In genomic region chr6:54762021-54762420, GRCm38 (mm10) we compare ENCODE assay signal across 11 mouse cellular contexts.
"Had no signal": no experiment of that assay in that cellular context is flagged by ENCODE, and none has a peak within 500 bp of the region (broad histone marks: within the 10 kb centered on the region; RNA-seq: fewer than 3 reads in every experiment).

No protein-coding gene starts in this region.

- DNase-seq: lung, adult 18-20 months; right cerebral cortex, adult 18-20 months; thymus, postnatal 25 days had no signal

- ATAC-seq: midbrain, embryonic 16.5 days had no signal

- H3K4me3 ChIP-seq: left cerebral cortex, adult 2 months; limb, embryonic 15.5 days; liver, embryonic 12.5 days; midbrain, embryonic 10.5 days; neural tube, embryonic 13.5 days had no signal

- H3K9me3 ChIP-seq: limb, embryonic 15.5 days; liver, embryonic 12.5 days; midbrain, embryonic 10.5 days; neural tube, embryonic 13.5 days had no signal

- H3K27ac ChIP-seq: kidney, postnatal 0 days; left cerebral cortex, adult 2 months; limb, embryonic 15.5 days; liver, embryonic 12.5 days; midbrain, embryonic 10.5 days; neural tube, embryonic 13.5 days; stomach, postnatal 0 days had no signal

- H3K9ac ChIP-seq: limb, embryonic 15.5 days; liver, embryonic 12.5 days; neural tube, embryonic 13.5 days had no signal

- H3K4me2 ChIP-seq: limb, embryonic 15.5 days; liver, embryonic 12.5 days; neural tube, embryonic 13.5 days had no signal

- H3K36me3 ChIP-seq: limb, embryonic 15.5 days; liver, embryonic 12.5 days; midbrain, embryonic 10.5 days; neural tube, embryonic 13.5 days had no signal
